Mouse (Mus musculus): ENCODE results near the gene Map4k1.

- TF ChIP-seq CTCF (IDR thresholded peaks at IDR 0.05; ENCODE audit: control insufficient read depth, insufficient read depth, insufficient replicate concordance, low read depth, low read length) (no peak), POLR2A (IDR thresholded peaks at IDR 0.05; ENCODE audit: control insufficient read depth, low read depth, low read length) (peak; percentile 91)
Measured at GRCm38 (mm10) chr7:28961927-28962670, 19.8 kb upstream of the Map4k1 start, which contains the start of gene Actn4.

All from testis, adult 2 months (tissue).